Mouse (Mus musculus) layer of hippocampus, postnatal 10 days (tissue): ENCODE measurements around the gene Gm49337. TPM values are rescaled to one million over a fixed set of nuclear protein-coding genes. Genes with fewer than 3 reads are reported as not detected.

Experiments used
- DNase-seq, 2 experiments: peaks; one replicate each; pipeline ENCODE4 v3.0.0; 2021; ENCODE audit warnings: low spot score in 2 of 2
- long read RNA-seq: library from polyadenylated mRNA; stranded (forward); transcript quantifications from one replicate; pipeline ENCODE4 v2.0.0, GENCODE M21; 2023
- total RNA-seq, 2 experiments: library from RNA; stranded (reverse); gene quantifications; 2 replicates each; pipeline ENCODE4 v1.2.3; 2021

Gm49337 gene
- not detected for total RNA-seq
- long read RNA-seq: 0 reads

DNA sequence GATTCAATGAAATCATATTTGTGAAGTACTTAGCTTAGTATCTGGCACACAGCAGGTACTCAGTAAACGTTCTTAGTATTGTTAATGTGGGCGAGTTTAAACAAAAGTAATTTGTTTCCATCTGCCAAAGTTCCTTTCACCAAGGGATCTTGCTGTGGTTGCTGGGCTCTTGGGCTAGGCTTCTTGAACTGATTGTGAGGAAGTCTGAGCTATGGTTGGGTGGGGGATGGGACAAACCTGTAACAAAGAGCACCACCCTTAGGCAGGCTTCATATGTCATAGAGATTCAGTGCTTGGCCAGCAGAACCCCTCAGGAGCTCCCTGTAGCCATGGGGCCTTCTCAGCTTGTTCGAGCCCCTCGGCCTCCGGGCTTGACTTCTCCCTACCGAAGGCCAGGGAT lies at the start of gene Gm49337, which contains the start of gene 1700042G07Rik:
TSS of gene Gm49337 (plus strand) at position 313 of the 400 bp plus-strand sequence.
TSS of gene 1700042G07Rik (plus strand) at position 301 of the 400 bp plus-strand sequence.
- no peak for DNase-seq

DNA sequence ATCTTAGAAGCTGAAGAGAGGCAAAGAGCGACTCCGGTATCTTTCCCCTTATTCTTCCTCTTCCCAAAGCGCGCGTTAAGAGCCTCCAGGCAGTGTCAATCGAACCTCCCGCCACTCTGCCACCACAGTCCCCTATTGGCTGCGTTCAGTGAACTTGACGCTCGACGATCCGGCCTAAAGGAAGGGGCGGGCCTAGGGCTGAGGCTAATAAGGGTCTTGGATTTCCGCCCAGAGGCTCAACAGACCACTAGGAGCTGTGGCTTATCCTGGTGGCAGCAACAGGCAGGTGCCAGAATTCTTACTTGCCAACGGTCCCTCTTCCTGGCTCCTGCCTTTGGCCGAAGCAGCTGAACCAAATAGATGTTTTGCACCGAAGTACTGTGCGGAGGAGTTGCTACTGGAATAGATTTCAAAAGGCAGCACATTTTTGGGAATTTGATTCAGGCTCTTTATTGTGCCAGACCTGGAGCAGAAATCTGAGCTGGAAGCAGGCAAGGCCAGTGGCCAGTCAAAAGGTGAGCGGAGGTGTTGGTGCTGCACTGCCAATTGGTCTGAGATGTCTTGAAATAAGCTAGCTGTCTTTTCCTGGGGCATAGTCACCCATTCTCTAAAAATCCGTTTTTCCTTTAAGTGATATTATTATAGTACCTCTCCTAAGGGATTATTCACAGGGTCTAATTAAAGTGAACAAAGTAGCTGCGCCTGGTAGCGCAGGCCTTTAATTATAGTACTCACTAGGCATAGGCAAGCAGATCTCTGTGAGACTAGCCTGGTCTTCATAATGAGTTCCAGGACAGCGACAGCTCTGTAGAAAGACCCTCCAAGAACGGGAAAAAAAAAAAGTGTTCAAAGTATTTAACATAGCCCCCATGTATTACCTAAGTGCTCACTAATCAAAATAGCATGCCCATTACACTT lies 49.3 kb upstream of the Gm49337 start, which contains the start of the genes Rad54l and Pomgnt1:
TSS of gene Rad54l (minus strand) at position 89 of the 918 bp plus-strand sequence.
TSS of gene Pomgnt1 (plus strand) at position 239 of the 918 bp plus-strand sequence.
- peak; percentile 65 to 80 for DNase-seq

DNA sequence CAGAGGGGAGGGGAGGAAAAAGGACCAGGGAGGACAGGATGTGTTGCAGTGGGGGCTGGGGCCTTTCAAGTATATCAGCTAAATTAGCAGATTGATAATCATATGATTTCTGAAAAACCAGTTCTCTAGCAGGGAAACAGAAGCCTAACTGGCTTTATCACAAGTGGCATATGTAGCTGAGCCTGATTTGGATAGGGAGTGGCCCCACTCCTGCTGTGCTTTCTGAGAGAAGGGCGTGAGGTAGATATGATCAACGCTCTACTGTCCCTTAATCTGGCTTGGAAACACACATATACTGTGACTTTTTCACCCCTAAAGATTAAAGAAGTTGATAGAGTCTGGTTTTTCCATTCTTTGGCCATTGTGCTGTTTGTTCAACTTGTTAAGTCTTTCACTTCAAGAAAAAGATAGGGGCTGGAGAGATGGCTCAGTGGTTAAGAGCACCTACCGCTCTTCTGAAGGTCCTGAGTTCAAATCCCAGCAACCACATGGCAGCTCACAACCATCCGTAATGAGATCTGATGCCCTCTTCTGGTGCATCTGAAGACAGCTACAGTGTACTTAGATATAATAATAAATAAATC lies 47.3 kb upstream of the Gm49337 start:
- no peak for DNase-seq

DNA sequence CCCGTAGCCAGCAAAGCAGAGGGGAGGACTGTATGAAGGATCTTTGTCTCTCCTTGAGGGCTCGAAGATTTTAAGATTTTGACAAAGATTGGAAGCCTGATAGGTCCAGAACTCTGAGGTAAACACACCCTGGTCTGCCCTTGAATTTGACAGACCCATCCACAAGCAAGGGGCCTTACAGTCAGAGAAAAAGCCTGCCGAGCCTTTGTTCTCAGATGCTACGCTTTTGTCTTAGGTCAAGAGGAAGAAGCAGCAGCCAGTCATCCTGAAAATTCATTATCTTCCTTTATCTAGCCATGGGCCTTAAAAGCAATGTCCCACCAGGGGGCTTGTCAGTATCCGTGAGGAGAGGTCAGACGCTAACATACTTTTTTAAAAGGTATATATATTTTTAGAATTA lies 45.2 kb upstream of the Gm49337 start:
- no peak for DNase-seq

DNA sequence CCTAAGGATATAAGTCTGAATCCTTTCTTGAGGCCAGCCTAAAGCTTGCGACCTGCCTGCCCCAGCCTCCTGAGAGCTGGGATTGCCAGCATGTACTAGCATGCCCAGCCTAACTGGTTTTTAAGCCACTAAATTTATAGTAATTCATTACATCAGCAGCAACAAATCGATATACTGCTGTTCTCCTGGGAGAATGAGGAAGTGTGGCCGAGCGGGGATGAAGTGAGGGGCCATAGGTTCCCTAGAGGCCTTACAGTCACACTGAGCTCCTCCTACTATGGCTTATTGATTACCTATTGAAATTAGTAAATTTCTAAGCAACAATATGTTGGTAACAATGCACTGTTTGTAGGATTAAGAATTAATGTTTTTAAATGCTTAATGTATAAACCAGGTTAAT lies 40.1 kb upstream of the Gm49337 start:
- no peak for DNase-seq

DNA sequence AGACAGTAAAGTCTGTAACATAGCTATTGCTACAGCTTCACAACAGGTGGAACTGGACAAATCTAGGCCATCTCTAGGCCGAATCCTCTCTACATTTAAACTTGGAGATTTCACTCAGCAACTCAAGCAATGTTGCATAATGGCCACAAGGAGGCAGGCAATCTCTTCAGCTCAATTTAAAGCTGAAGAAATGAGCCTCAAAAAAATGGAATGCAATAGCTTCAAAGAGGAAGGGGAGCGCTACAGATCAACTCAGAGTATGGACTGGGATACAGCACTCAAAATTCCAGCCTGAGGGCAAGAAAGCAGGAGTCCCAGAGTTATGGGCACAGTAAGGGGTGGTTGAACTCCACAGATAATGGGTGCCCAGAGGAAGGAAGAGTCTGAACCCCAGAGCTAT lies 38.2 kb upstream of the Gm49337 start:
- no peak for DNase-seq

DNA sequence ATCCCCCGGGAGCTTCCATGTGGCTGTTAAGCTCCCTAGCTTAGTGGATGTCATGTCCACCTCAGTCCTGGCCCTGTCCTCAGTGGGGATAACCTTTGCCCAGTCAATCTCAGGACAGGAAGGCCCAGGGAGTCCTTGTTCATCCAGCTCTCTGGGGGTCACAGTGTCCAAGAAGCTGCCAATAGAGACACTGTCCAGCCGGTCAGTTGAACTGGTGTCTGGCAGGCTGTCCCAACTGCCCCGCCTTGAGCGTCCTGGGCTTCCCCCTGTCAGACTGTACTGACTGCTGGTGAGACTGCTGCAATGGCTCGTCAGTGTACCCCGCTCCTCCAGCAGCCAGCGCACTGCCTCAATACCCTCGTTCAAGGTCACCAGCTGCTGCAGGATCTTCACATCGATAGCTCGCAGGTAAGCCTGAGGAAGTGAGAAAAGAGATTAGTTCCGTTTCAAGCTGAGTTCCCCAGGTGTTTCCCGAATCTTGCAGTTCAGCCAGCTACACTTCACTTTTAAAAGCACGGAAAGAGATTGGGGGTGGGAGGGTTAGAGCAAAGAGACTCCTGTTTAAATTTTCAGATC lies 35.7 kb upstream of the Gm49337 start:
- DNase-seq: no peak

DNA sequence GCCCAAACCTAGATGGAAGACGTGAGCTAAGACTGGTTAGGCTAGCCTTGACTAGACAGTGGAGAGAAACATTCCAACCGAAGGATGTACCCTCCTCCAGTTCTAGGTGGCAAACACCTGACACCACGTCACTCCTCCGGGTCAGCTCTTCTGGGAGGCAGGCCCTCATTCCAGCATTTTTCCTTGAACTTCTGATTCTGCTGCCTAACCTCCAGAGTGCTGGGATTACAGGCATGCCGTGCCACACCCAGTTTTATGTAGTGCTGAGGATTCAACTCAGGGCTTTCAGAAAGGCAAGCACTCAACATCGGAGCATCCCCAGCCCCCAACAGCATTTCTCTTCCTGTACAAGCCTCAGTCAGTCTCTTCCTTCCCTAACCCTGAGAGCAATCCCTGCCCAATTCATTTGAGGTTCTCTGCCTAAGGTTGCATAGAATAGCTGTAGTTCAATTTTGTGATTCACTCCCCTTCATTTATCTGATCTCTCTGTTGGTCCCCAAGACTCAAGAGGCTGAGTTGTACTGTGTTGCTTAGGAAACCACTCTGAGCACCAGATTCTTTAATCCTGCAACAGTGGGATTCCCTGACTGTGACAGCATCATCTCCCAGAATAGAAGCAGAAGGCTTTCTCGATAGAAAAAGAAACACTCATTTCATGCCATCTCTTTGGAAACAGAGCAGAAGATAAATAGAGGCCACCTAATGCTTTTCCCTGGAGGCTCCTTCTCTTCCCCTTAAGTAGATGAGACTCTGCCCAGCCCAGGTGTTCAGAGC lies 32.2 kb upstream of the Gm49337 start:
- no peak for DNase-seq

DNA sequence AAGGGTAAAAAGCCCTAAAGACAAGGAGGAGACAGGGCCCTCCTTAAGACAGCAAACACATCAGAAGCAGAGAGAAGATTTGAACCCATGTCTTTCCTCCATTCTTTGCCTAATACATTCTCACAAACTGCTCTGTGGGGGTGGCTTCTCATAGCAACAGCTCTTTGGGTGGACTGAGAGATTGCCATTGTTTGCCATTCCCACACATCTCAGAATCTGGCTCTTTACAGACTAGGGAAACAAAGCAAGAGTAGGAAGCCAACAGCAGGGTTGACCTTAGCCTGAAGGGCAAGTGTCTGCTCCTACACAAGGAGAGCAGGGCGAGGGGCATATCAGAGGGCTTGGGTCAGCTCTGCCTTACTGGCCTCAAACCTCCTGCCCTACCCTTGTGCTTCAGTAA lies 31.4 kb upstream of the Gm49337 start:
- no peak for DNase-seq

DNA sequence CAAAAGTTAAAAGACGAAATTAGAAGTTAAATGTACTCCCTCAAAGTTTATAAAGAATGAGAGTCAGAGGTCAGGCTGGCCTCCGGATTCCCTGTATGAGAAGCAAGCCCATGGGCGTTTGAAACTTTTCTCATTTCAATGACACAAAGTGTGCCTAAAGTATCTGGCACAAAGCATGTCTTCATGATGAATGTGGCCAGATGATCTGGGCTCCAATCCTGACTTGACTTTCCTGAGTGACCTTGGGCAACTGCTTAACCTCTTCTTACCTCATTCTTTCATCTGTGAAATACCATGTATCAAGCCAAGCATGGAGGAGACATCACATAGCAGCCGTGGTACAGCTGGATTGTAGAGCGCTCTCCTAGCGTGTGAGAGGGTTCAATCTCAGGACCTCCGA lies 30.9 kb upstream of the Gm49337 start:
- DNase-seq: no peak

DNA sequence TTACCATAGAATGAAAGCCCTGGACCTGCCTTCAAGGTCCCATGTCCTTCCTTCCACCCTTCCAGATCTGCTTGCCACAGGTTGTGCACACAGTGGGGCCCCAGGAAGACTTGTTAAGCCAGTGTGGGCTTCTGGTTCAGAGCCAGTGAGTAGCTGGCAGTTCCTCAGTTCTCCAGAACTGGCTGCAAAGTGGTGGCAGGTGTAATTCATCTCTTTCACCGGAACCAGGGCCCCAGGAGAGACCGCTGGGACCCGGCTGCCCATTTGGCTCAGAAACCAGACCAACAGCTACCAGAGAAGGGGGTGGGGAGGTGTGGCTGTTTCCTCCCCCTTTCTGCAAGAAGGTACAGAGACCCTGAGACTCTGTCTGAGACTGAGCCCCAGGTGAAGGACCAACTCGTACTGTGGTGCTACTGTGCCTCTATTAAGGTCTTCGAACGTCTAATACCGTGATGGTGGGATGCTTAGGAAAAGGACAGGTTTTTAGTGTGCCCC lies 29.8 kb upstream of the Gm49337 start:
- DNase-seq: peak; percentile 37 to 53

DNA sequence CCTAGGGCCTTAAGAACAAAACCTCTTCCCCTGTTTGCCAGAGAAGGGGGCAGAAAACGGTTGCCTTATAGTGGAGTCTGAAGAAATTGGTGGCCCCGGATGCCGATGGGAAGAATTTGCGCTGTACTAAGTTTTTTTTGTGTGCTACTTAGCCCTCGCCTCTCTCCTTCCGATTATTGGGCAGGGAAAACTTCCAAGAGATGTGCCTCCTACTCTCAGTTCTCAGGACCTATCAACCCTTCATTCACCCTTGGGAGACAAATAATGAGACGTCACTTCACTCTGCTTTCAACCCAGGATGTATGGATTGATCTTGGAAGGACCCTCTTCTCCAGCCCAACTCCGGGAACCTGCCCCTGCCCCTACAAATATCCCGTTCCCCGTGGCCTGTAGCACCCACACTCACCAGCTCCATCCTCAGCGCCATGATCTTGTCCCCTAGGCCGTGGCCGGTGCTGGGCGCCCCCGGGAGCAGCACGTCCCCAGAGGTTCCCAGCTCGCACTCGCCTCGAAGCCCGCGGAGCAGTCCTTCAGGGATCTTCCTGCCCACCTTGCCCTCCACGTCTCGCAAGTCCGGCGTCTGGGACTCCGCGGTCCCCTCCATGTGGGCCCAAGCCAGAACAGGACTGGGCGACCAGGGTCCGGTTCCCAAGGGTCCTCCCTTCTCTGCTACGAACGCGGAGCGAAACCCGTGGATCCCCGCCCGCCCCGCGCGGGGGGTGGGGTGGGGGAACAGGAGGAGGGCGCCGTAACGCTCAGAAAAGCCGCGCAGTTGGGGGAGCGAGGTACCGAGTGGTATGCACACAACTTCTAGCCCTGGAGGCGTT lies 29.1 kb upstream of the Gm49337 start:
- DNase-seq: peak; percentile 73 to 85

DNA sequence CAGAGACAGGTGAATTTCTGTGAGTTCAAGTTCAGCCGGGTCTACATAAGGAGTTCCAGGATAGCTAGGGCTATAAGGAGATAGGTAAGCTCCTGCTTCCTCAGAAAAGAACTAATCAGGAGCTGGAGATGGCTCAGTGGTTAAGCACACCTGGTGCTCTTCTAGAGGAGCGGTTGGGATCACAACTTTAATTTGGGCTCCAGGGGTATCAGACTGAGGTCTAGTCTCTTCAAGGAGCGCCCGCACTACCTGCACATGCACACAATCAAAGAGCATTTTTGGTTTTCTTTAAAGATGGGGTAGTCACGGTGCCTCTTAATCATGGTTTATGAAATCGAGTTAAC lies 23.4 kb upstream of the Gm49337 start:
- no peak for DNase-seq

DNA sequence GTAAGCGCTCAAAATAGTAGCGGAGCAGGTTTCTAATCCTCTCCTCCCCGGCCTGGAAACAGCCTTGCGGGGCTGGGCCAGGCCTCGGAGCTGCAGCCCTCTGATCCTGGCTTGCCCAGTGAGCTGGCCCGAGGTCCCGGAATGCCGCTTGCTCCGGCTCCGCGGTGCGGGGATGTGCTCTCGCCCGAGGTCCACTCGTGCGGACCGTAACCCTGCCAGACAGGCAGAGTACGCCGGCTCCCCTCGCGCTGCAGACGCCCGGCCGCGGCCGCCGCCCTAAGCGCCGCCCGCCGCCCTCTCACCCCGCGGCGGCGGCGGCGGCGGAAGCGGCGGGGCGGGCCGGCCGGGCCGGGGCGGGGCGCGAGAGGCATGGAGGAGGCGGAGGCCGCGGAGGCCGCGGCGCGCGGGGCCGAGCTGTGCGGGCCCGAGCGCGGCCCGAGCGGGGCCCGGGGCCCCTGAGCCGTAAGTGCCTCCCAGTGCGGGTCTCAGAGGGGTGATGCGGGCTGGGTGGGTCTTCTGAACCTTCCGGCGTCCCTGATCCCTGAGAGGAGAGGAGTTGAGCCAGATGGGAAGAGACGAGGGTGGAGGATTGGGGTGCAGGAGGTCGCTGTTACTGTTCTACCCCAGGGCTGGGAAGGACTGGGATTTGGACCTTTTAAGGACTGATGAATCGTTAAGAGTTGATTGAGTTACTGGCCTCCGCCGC lies 22.9 kb upstream of the Gm49337 start:
- DNase-seq: peak; percentile 46 to 68

DNA sequence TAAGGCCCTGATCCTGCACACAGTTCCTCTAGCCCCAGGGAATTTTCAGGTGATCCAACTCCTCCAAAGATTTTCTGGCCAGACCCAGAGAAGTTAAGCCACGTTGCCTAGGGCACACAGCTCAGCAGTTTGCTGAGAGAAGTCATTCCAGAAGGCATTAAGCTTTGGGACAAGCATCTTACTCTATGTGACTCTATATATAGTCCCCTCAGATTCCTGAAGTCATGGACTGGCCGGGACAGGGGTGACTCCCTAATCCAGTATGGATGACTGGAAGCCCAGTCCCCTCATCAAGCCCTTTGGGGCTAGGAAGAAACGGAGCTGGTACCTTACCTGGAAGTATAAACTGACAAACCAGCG lies 22.3 kb upstream of the Gm49337 start:
- no peak for DNase-seq

DNA sequence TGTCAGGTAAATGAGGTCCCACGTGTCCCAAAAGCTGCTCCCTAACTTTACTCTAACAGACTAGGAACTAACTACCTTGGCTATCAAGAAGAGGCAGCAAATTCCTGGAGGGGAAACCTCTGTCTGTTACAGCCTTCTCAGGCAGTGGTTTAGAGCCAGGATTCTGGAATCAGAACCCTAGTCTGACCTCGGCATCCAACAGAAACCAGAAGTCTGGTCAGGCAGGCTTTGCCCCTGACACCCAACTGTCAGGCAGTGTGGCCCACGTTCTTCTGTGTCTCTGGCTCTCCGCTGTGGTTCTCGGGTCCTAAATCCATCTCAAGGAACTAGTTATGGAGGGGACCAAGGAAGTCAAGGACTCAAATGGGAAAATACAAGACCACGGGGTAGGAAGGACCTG lies 21.9 kb upstream of the Gm49337 start, which contains the start of gene Lurap1:
TSS of gene Lurap1 (minus strand) at position 101 of the 400 bp plus-strand sequence.
- DNase-seq: no peak

DNA sequence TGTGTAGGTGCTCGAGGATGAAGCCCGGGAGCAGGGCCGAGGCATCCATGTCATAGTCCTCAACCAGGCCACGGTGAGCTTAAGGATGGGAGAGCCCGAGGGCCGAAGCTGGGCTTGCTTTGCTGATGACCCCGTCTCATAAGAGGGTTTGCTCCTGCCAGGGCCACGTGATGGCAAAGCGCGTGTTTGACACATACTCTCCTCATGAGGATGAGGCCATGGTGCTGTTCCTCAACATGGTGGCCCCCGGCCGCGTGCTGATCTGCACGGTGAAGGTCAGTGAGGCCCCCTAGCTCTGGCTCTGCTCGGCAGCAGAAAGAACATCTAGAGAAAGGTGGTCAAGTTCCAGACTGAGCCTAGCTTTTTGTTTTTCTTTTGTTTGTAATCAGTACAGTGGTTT lies 20.5 kb upstream of the Gm49337 start:
- DNase-seq: no peak

DNA sequence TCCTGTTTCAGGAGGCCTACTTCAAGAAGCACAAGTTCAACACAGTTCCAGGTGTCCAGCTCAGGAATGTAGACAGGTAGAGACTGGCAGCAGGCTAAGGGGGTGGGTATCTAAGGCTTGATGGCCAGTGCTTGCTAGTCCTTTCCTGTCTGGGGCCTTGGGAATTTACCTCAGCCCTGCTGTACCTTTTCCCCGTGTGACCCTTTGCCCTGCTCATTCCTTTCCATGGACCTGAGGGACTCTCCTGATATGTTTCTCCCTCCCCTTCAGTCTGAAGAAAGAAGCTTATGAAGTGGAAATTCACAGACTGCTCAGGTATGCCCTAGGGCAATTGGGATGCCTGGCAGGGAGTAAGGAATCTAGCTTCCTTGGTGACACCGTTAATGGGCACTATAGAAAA lies 15.3 kb upstream of the Gm49337 start:
- no peak for DNase-seq

DNA sequence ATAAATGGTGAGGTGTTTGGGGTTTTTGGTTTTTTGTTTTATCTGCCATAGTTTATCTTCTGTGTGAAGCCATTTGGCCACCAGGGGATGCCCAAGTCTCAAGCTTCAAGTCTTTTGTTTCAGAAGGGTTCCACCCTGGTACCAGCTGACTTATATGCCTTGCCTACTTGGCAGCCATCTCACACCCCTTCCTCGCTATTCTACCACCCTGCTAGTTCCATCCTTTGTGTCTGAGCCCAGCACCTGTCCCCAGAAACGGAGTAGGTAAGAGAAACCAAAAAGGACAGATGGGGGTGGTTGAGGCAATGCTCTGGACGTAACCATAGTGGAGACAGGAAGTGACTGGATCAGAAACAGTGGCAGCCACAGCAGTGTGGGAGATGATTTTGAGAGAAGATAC lies 13.3 kb upstream of the Gm49337 start:
- peak; percentile 54 to 59 for DNase-seq

DNA sequence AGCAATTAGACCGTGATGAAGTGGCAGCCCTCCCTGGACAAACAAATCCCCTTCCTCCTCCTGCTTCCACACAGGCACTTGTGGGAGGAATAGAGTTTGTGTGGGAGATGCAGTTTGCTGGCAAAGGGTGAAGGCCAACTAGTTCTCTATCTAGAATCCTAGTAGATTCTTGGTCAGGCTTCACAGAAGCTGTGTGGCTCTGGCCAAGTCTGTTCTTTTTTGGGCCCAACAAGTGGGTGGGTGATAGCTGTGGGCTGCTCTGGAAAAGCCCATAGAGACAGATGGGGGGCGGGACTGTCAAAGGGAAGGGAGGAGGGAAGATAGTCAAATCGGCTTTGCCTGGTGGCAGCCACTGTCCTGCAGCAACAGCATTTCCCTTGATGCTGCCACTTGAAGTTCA lies 12.4 kb upstream of the Gm49337 start:
- peak in 1 of 2 experiments; percentile 53 for DNase-seq
